Mouse (Mus musculus): ENCODE results near the gene Ccdc124. TPM values are rescaled to one million over a fixed set of nuclear protein-coding genes. Genes with fewer than 3 reads are reported as not detected.

The Ccdc124 gene
- polyA plus RNA-seq (2017; shearing (Covaris generic)): 64.8 TPM

DNA sequence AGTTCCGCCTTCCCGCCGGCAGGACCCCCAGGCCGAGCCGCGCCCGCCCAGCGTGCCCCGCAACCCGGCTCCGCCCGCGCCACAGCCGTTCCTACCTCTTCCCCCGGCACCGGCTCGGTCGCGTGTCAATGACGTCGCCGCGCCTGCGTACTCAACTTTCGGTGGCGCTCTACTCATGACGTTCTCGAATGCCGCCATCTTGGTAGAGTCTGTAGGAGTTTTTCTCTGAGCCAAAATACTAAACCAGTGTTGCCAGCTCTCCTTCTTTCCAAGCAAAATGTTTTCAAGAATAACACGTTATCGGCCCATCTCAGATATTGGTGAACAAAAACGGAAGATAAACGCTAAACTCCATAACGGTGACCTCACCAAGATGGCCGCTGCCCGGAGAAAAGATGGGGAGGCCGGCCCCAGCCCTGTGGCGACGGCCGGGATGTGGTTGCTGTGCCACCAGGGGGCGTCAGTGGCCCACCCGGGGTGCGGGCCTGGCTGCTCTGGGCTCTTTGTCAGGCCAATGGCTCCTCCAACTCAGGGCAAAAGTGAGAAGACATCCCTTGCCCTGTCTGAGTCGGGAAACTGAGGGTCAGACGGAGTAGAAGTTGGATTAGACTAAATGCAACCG, at the start of gene Ccdc124:
Ccdc124 (minus strand) TSS at position 572 of the 622 bp plus-strand sequence.

DNA sequence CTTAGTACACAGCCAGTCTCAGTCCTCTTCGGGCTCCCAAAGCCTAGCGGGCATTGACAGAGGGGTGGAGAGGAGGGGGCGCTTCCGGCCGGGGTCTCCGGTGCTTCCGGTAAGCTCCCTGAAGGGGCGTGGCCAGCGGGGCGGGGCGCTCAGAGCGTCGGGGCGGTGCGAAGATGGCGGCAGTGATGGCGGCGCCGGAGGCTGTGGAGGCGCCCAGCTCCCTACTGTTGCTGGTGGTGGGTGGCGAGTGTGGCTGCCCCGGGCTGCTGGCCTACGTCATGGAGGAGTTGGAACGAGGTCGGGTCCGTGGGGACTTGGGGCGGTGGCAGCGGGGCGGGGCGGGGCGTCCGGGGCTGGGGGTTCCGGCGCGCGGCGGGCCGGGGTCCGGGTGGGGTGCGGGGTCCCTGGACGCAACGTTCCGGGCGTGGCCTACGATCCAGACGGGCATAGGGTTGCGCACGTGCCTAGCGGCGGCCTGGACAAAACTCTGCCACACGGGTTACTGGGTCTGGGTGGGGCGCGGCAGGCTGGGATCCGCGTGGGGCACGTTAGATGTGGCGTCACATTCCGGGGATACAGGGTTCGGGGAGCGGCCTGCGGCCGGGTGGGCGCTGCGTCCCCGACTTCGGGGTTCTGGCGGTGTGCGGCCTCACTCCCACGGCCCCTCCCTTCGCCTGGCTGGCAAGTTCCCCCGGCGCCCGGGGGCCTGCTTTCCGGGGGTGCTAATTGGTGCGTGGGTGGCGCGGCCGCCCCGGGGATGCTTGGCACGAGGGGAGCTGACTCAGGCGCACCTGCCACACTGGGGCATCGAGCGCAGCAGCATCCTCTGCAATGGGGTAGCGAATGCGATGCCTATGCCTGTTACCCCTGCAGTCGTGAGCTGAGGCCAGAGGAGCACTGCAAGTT, 32.3 kb upstream of the Ccdc124 start, which contains the start of gene Map1s:
Map1s (plus strand) TSS at position 102 of the 906 bp plus-strand sequence.

DNA sequence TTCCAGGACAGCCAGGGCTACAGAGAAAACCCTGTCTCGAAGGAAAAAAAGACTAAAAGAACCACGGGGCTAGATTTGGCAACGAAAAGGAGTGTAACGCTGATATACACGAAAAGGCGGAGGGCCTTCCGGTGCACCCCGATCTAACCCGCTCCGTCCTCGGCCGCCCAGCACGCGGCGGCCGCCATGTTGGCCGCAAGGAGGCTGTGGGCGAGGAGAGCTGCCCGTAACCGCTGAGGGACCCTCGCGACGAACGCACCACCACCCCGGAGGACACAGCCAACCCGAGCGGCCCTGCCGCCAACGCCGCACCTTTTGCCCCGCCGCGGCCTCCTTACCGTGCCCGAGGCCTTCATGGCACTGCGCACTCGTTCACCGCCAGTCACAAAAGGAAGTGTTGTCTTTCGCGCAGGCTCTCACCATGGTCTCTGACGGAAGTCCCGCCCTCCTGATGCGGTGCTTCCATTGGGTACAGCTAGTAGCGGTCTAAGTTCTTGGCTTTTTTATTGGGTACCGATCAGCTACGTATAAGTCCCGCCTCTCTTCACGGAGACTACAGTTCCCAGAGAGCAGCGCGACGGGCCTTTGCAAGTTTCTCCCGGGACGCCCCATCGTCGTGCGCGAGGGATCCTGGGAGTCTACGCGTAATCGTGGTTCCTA, 23.4 kb upstream of the Ccdc124 start, which contains the start of gene Rpl18a:
Rpl18a (minus strand) TSS at position 392 of the 660 bp plus-strand sequence.

DNA sequence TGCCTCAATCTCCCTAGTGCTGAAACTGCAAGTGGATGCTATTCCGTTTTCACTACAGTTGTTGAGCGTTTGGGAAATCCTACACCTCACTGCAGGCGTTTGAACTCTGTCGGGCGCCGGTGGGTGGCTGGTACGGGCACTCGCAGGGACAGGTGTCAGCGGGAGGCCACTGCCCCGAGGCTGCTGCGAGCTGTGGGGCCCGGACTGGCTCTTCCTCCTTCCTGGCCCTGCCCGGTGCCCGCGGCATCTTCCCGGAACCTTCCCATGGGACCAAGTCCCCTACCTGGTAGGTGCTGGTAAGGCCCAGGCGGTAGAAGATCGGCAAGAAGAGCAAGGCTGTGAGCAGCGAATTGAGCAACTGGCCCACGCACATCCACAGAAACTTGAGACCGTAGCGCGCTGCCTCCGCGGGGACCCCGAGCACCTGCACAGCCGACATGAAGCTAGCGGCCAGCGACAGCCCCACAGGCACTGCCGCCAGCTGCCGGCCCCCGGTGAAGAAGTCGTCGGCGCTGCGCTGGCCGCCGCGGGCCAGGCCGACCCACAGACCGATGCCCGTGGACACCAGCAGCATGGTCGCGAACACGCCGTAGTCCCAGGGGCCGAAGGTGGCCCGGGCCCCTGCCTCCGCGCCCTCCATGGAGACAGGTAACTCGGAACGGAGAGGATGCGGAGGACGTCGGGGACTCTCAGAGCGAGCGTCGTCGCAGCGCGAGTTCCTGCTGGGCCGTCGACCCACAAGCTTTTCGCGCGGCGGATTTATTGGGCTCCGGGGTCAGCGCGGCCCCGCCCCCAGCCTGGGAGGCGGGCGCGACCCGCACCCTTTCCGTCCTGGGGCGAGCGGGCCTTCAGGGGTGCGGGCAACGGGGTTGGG, 18.5 kb upstream of the Ccdc124 start, which contains the start of gene Slc5a5:
Slc5a5 (minus strand) TSS at position 736 of the 874 bp plus-strand sequence.

DNA sequence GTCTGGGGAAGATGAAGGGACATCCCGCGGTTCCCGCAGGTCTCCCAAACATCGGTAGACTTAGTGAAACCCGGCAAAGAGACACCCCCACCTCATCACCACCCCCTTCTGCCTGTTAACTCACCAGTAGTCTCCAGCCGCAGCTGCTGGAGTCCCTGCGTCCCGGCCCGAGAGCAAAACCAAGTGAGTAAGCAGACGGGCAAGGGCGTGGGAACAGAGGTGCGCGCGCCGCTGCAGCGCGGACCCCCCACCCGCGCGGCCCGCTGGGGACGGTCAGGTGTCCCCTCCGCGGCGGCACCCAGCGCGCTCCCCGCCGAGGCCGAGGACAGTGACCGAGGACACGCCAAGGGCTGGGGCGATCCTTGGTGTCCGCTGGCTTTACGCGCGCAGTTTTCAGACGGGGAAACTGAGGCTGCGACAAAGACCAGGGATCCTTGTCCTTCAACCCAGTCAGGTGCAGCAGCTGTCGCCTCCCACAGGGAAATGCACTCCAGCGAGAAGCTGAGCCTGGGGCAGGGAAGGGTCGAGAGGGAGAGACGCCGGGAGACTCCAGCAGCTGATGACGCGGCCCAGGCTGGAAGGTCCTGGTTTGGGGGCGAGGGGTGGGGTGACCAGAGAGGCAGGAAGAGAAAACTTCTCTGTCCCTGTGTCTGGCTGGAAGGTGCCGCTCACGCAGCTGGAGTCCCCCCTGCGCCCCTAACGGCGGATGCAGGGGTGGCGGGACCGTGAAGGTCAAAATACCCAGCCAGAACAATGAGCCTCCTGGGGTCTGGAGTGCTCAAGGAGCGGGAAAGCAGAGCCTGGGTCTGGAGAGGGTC, 10.7 kb downstream of the Ccdc124 start, which contains the start of gene Kcnn1:
Kcnn1 (minus strand) TSS at position 435 of the 818 bp plus-strand sequence.

DNA sequence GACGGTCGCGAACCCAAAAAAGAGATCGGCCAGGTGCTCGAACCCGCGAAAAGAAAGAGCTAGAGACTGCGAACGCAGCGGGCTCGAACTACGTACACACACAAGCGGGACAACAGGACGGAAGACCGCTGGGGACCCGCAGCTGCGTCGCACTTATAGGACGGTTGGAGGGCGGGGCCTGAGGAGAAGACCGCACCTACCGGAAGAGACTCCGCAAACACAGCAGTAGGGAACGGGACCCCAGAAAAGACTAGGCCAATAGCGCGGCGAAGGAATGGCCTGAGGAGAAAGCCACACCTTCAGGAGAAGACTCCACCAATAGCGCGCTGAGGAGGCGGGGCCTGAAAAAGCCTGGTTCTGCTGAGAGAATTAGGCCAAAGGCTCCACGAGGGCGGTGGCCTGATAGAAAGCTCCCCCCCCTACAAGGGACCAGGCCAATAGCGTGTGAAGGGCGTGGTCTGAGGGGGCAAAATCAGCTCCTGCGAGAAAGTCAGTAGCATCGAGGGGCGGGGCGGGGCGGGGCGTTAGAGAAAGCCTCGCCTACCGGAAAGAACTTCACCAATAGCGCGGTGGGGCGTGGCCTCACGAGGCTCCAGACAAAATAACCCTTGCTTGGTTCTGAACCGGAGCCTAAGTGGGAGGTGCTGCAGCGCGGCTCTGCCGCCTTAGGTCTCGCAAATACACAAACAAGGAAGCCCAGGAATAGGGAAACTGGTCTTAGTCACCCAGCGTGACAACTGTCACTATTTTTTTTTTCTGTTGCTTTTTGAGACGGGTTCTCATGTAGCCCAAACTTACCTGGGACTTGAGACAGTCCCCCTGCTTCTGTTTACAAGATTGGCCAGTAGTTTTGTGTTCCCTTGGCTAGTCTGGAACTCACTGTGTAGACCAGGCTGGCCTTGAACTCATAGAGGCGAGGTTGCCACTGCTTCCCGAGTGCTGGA, 34.1 kb downstream of the Ccdc124 start, which contains the start of gene Arrdc2:
Arrdc2 (minus strand) TSS at position 313 of the 944 bp plus-strand sequence.

Other genes starting within 250 kb of the Ccdc124 start
- not detected for gene Gdf15, start 241.5 kb downstream of the Ccdc124 start, polyA plus RNA-seq (2017; shearing (Covaris generic))
- 5.5 TPM for gene Pgpep1, start 213.5 kb downstream of the Ccdc124 start, polyA plus RNA-seq (2017; shearing (Covaris generic))
- 379 TPM for gene Lsm4, start 200.7 kb downstream of the Ccdc124 start, polyA plus RNA-seq (2017; shearing (Covaris generic))
- gene Jund, start 175.0 kb downstream of the Ccdc124 start, polyA plus RNA-seq (2017; shearing (Covaris generic)): 866 TPM
- gene Iqcn, start 170.5 kb downstream of the Ccdc124 start, polyA plus RNA-seq (2017; shearing (Covaris generic)): 0.16 TPM
- not detected for gene Gm3336, start 155.4 kb downstream of the Ccdc124 start, polyA plus RNA-seq (2017; shearing (Covaris generic))
- gene Pde4c, start 150.2 kb downstream of the Ccdc124 start, polyA plus RNA-seq (2017; shearing (Covaris generic)): 0.98 TPM
- 13.2 TPM for gene Rab3a, start 119.3 kb downstream of the Ccdc124 start, polyA plus RNA-seq (2017; shearing (Covaris generic))
- 71.6 TPM for gene Mpv17l2, start 113.0 kb downstream of the Ccdc124 start, polyA plus RNA-seq (2017; shearing (Covaris generic))
- 32.8 TPM for gene Pik3r2, start 97.2 kb downstream of the Ccdc124 start, polyA plus RNA-seq (2017; shearing (Covaris generic))
- 97.6 TPM for gene Mast3, start 68.9 kb downstream of the Ccdc124 start, polyA plus RNA-seq (2017; shearing (Covaris generic))
- gene Il12rb1, start 65.5 kb downstream of the Ccdc124 start, polyA plus RNA-seq (2017; shearing (Covaris generic)): 34.9 TPM
- 23.7 TPM for gene Arrdc2, start 34.2 kb downstream of the Ccdc124 start, polyA plus RNA-seq (2017; shearing (Covaris generic))
- not detected for gene Kcnn1, start 10.7 kb downstream of the Ccdc124 start, polyA plus RNA-seq (2017; shearing (Covaris generic))
- not detected for gene Slc5a5, start 18.8 kb upstream of the Ccdc124 start, polyA plus RNA-seq (2017; shearing (Covaris generic))
- gene Rpl18a, start 23.5 kb upstream of the Ccdc124 start, polyA plus RNA-seq (2017; shearing (Covaris generic)): 5,768 TPM
- 74.7 TPM for gene Map1s, start 32.0 kb upstream of the Ccdc124 start, polyA plus RNA-seq (2017; shearing (Covaris generic))

Measured in CD4-positive, CD25-positive, alpha-beta regulatory T cell (primary cell).